Mouse (Mus musculus) splenic B cell, adult 2 months (primary cell): ENCODE measurements around the gene Gm5796.
"Not testable (repeated sequence)": the region's sequence is repeated elsewhere in the genome, so short reads cannot be mapped to it uniquely, and the experiment has no call there.

Experiments used
- DNase-seq: peaks from one replicate; pipeline ENCODE4 v3.0.0-alpha.2; 2011; ENCODE audit warnings: low read depth, low spot score
- H3K27me3 ChIP-seq: 2 replicates; pipeline ENCODE4 v1.6.1; 2012; ENCODE audit warnings: mild to moderate bottlenecking, low read length, moderate library complexity, mixed read lengths; ENCODE audit not compliant: control insufficient read depth, poor library complexity, insufficient read depth, severe bottlenecking
- H3K36me3 ChIP-seq: 2 replicates; pipeline ENCODE4 v1.6.1; 2012; ENCODE audit warnings: mild to moderate bottlenecking, low read length, moderate library complexity, mixed read lengths; ENCODE audit not compliant: control insufficient read depth, poor library complexity, insufficient read depth, severe bottlenecking

Gm5796 gene

GRCm38 (mm10) chr14:4023641-4024040 is at the start of gene Gm5796:
Gene Gm5796, plus strand, starts transcription at chr14:4023941.
- not testable (repeated sequence) for H3K27me3 ChIP-seq, DNase-seq, H3K36me3 ChIP-seq

- not testable (repeated sequence) for DNase-seq, H3K27me3 ChIP-seq, H3K36me3 ChIP-seq
Observed at GRCm38 (mm10) chr14:3998094-3998493, 25.6 kb upstream of the Gm5796 start, which contains the start of gene Gm3099. Gene Gm3099, plus strand, starts transcription at chr14:3998394.

- not testable (repeated sequence) for H3K27me3 ChIP-seq, H3K36me3 ChIP-seq, DNase-seq
Observed at GRCm38 (mm10) chr14:4083820-4084219, 60.1 kb downstream of the Gm5796 start, which contains the start of gene Gm3115. Gene Gm3115, plus strand, starts transcription at chr14:4084120.
